Comparison of ENCODE assay signal across 8 mouse cellular contexts in the genomic region with DNA sequence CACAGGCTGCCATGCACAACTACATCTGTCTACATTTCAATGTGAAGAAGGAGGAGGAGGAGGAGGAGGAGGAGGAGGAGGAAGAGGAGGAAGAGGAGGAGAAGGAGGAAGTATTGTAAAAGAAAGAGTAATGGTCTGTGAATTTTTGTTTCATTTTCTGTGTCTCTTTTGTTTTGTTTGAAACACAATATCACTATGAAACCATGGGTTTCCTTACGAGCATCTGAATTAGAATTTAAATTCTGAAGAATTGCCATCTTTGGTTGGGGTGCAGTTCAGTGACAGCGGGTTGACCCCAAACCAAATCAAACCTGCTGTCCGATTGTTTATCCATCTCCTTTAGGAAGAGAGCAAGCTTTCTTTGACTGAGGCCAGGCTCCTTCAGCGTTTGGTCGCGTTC. TPM values are rescaled to one million over a fixed set of nuclear protein-coding genes. Genes with fewer than 3 reads are reported as not detected.
DNase-seq lines count a peak whose midpoint lies in the region; ATAC-seq lines count a peak whose summit lies in the region.

No protein-coding gene starts in this region.

- H3K27me3 ChIP-seq in kidney, embryonic 15.5 days = peaks cover 3% of the 10 kb centered on the region; the same call in 1 of the 2 replicates
- no peaks in the 10 kb centered on the region for H3K27me3 ChIP-seq in embryonic facial prominence, embryonic 12.5 days
- no peaks in the 10 kb centered on the region for H3K27me3 ChIP-seq in hindbrain, embryonic 15.5 days
- H3K27me3 ChIP-seq in midbrain, embryonic 14.5 days (ENCODE audit: control insufficient read depth, insufficient read depth, low read length) = no peaks in the 10 kb centered on the region

- H3K9ac ChIP-seq in kidney, embryonic 15.5 days = 0 out of 2 replicates have a peak overlapping the region, but pooled peaks have one; percentile 31
- H3K9ac ChIP-seq in embryonic facial prominence, embryonic 12.5 days = no peak overlapping the region; the same call in 1 of the 2 replicates
- H3K9ac ChIP-seq in hindbrain, embryonic 15.5 days = 0 out of 2 replicates have a peak overlapping the region, but pooled peaks have one; percentile 0
- no peak overlapping the region for H3K9ac ChIP-seq in midbrain, embryonic 14.5 days (replicated peaks; ENCODE audit: low read length)

- WGBS in kidney, embryonic 15.5 days = 4% methylated on average over 6 of the region's 6 CpGs
- 13% methylated on average over 6 of the region's 6 CpGs for whole genome bisulfite sequencing in embryonic facial prominence, embryonic 12.5 days
- WGBS in hindbrain, embryonic 15.5 days = 13% methylated on average over 6 of the region's 6 CpGs
- WGBS in midbrain, embryonic 14.5 days = 14% methylated on average over 6 of the region's 6 CpGs

- no peaks in the 10 kb centered on the region for H3K36me3 ChIP-seq in kidney, embryonic 15.5 days
- H3K36me3 ChIP-seq in embryonic facial prominence, embryonic 12.5 days = no peaks in the 10 kb centered on the region
- H3K36me3 ChIP-seq in hindbrain, embryonic 15.5 days = no peaks in the 10 kb centered on the region
- H3K36me3 ChIP-seq in midbrain, embryonic 14.5 days (ENCODE audit: control insufficient read depth, insufficient read depth, low read length) = no peaks in the 10 kb centered on the region

- no peak for ATAC-seq in kidney, embryonic 15.5 days (replicated peaks; ENCODE audit: low FRiP score)
- ATAC-seq in embryonic facial prominence, embryonic 12.5 days (ENCODE audit: insufficient number of reproducible peaks, insufficient read depth, low FRiP score, low TSS enrichment) = no peak
- ATAC-seq in hindbrain, embryonic 15.5 days (ENCODE audit: low FRiP score, low read depth) = no peak
- ATAC-seq in midbrain, embryonic 14.5 days (ENCODE audit: low FRiP score, low TSS enrichment) = no peak

- peaks cover 29% of the 10 kb centered on the region for H3K4me1 ChIP-seq in kidney, embryonic 15.5 days
- H3K4me1 ChIP-seq in embryonic facial prominence, embryonic 12.5 days = peaks cover 12% of the 10 kb centered on the region; the same call in 1 of the 2 replicates
- H3K4me1 ChIP-seq in hindbrain, embryonic 15.5 days (replicated peaks) = peaks cover 14% of the 10 kb centered on the region
- peaks cover 9% of the 10 kb centered on the region; the same call in 1 of the 2 replicates for H3K4me1 ChIP-seq in midbrain, embryonic 14.5 days (ENCODE audit: control insufficient read depth, insufficient read depth, low read length)

- peak overlapping the region; percentile 81 for H3K4me2 ChIP-seq in kidney, embryonic 15.5 days
- H3K4me2 ChIP-seq in embryonic facial prominence, embryonic 12.5 days (replicated peaks) = peak overlapping the region; percentile 76
- peak overlapping the region; percentile 68 for H3K4me2 ChIP-seq in hindbrain, embryonic 15.5 days
- H3K4me2 ChIP-seq in midbrain, embryonic 14.5 days (ENCODE audit: low read length) = peak overlapping the region; percentile 67

- peak overlapping the region; percentile 48 for H3K4me3 ChIP-seq in kidney, embryonic 15.5 days (replicated peaks)
- H3K4me3 ChIP-seq in embryonic facial prominence, embryonic 12.5 days = peak overlapping the region; percentile 37
- peak overlapping the region; percentile 39 for H3K4me3 ChIP-seq in hindbrain, embryonic 15.5 days
- peak overlapping the region; percentile 34; the same call in 1 of the 2 replicates for H3K4me3 ChIP-seq in midbrain, embryonic 14.5 days (replicated peaks; ENCODE audit: low read depth, low read length)

- no peak for DNase-seq in kidney, adult 8-10 months
- DNase-seq in midbrain, embryonic 14.5 days = no peak
- no peak for DNase-seq in left cerebral cortex, adult 8-10 months (ENCODE audit: low spot score in 2 of 2)
- no peak for DNase-seq in adrenal gland, postnatal 14 days
- DNase-seq in thymus, postnatal 25 days = no peak

- H3K27ac ChIP-seq in kidney, embryonic 15.5 days = no peak overlapping the region
- H3K27ac ChIP-seq in embryonic facial prominence, embryonic 12.5 days = no peak overlapping the region
- no peak overlapping the region for H3K27ac ChIP-seq in hindbrain, embryonic 15.5 days (replicated peaks)
- H3K27ac ChIP-seq in midbrain, embryonic 14.5 days (replicated peaks; ENCODE audit: low read depth, low read length) = no peak overlapping the region

- no peaks in the 10 kb centered on the region for H3K9me3 ChIP-seq in kidney, embryonic 15.5 days (replicated peaks)
- H3K9me3 ChIP-seq in embryonic facial prominence, embryonic 12.5 days = no peaks in the 10 kb centered on the region
- no peaks in the 10 kb centered on the region for H3K9me3 ChIP-seq in hindbrain, embryonic 15.5 days
- H3K9me3 ChIP-seq in midbrain, embryonic 14.5 days (ENCODE audit: control insufficient read depth, low read length) = no peaks in the 10 kb centered on the region

RNA-seq across cellular contexts. Expression of a gene that starts 33.7 kb away (rescaled TPM):
- 12.9 and 13.0 TPM in 2 replicates for polyA plus RNA-seq in kidney, embryonic 15.5 days (2015; fragmentation: Nextera tagmentation; extraction: Ambion mirVana)
- 7.4 and 8.5 TPM in 2 replicates for polyA plus RNA-seq in embryonic facial prominence, embryonic 12.5 days (2016; fragmentation: Nextera tagmentation; extraction: Ambion mirVana)
- polyA plus RNA-seq in hindbrain, embryonic 15.5 days (2015; fragmentation: Nextera tagmentation; extraction: Ambion mirVana) = 10.7 and 11.6 TPM in 2 replicates
- polyA plus RNA-seq in midbrain, embryonic 14.5 days (2014; fragmentation: Nextera tagmentation; extraction: Ambion mirVana) = 6.0 and 6.8 TPM in 2 replicates
- 1 to 10 TPM; 3.3 to 5.2 (median 4.9) TPM for total RNA-seq in left cerebral cortex, adult 8-10 months (2022)
- total RNA-seq in adrenal gland, postnatal 14 days (2021) = 12.3 and 27.0 TPM in 2 replicates

RNA-seq across cellular contexts. Expression of a gene that starts 39.9 kb away (rescaled TPM):
- 22.1 and 25.5 TPM in 2 replicates for polyA plus RNA-seq in kidney, embryonic 15.5 days (2015; fragmentation: Nextera tagmentation; extraction: Ambion mirVana)
- polyA plus RNA-seq in embryonic facial prominence, embryonic 12.5 days (2016; fragmentation: Nextera tagmentation; extraction: Ambion mirVana) = 28.3 TPM in 2 replicates
- 69.9 and 79.6 TPM in 2 replicates for polyA plus RNA-seq in hindbrain, embryonic 15.5 days (2015; fragmentation: Nextera tagmentation; extraction: Ambion mirVana)
- polyA plus RNA-seq in midbrain, embryonic 14.5 days (2014; fragmentation: Nextera tagmentation; extraction: Ambion mirVana) = 71.7 and 80.5 TPM in 2 replicates
- total RNA-seq in left cerebral cortex, adult 8-10 months (2022) = 100 to 1,000 TPM; 101 to 118 (median 107) TPM
- 35.2 and 38.7 TPM in 2 replicates for total RNA-seq in adrenal gland, postnatal 14 days (2021)

Comparison
In these comparisons a context has a peak if more than half of its experiments do, and no peak if none do; other contexts are left out.
1. H3K9ac ChIP-seq: peak in kidney, embryonic 15.5 days (single experiment) and hindbrain, embryonic 15.5 days (single experiment); none in embryonic facial prominence, embryonic 12.5 days (single experiment) and midbrain, embryonic 14.5 days (single experiment).
2. Peak in every context shown above with its lines, with median percentiles within 50 percentile points of each other: H3K4me2 ChIP-seq and H3K4me3 ChIP-seq.